Mouse (Mus musculus) cerebral cortex, adult 2 months (tissue): Measurements from ENCODE around the gene Batf3.

ENCODE experiments used
- WGBS: fragments of 180-500 bp; shearing (Covaris S2); methylation state at CpG from one replicate; pipeline ENCODE4 v1.1.7; 2018; 5-methylcytosine and 5-hydroxymethylcytosine counted together

Batf3 gene

DNA sequence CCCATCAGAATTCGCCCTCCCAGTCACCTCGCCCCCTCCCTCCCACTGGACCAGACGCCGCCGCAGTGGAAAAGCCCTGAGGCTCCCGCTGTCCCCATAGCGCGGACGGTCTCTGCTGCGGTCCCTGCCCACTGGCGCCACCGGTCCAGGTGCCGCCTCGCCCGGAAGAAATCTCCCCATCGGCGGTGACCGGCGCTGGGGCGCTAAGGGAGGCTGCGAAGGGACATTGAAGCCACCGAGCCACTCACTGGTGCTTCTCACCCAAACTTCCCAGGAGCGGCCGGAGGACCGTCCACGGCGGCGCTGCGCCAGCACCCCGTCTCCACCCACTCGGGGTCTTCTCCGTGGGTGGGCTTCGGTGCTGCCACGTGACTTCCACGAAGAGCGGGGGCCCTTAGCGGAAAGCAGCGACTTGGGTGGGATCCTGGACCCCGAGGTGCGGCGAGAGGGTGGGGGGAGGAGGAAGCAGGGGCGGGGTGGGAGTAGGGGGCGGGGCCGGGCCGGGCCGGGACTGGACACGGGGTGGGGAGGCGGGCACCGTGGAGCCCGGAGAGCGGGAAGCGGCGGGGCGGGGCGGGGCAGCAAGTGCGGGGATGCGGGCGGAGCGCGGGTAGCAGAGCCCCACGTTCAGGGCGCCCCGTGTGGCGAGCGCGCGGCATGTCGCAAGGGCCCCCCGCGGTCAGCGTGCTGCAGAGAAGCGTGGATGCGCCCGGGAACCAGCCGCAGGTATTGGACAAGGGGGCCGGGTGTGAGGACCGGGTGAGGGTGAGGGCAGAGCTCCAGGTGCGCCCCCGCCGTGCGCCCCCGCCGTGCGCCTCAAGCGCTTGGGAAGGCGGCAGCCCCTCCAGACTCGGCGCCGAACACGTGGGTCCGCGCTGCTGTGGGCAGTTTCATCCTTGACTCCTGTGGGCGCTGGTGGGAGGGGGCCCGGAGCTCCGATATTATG lies at the start of gene Batf3:
Gene Batf3, plus strand, starts transcription at position 46 of the 946 bp plus-strand sequence.
- WGBS: under 1% methylated on average over 73 of the region's 95 CpGs

DNA sequence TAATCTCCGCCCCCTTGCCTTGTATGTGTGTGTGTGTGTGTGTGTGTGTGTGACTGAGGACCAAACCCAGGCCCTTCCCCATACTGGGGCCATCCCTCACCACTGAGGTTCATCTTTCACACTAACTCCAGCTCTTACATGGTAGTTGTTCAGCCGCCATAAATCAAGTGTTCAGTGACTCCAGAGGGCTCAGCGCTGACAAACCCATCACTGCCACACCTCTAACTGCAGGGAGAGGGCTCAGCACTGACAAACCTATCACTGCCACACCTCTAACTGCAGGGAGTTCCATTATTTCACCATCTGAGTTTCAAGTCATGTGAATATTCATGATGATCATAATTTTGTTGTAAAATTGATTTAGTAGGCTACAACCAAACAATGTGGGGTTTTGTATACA lies 44.1 kb upstream of the Batf3 start:
- 96% methylated on average over 3 of the region's 3 CpGs for WGBS

DNA sequence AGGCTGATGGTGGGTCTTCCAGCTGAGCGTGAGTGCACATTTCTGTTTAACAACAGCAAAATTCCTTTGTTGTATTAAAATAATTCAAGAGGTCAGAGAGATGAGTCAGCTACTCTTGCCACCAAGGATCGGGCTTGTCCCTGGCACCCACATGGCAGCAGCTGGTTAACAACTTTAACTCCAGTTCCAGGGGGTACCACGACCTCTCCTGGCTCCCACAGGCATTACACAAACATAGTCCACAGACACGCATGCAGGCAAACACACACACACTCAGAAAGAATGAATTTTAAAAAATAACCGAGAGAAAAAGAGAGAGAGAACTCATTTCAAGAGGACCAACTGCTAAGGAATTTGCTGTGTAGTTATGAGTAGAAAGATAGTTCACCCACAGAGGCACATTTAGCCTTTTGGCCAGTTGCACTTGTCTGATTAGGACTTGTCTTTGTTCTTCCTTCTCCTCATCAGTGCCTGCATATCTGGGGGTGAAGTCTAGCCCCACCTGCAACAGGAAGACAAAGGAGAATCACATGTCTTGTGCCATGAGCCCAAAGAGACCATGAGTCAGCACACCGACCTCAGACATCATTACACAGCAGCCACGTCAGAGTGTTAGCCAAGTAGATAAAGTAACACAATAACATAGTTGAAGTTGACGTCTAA lies 42.6 kb upstream of the Batf3 start:
- WGBS: 79% methylated on average over 8 of the region's 8 CpGs

DNA sequence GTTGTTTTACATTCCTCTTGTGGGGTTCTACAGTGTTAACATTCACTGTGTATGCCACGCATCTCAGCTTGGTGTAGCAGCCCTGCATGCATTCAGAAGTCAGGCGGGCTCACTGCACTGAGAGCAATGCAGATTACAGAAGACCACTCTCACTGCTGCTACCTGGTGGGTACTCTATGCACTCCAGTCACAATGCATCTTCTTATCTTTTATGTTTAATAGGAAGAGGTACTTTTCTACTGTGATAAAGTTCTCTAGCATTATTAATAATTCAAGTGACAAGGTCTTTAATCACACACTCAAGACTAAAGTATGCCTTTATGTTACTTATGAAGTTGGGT lies 42.1 kb upstream of the Batf3 start:
- 81% methylated on average over 2 of the region's 2 CpGs for WGBS

DNA sequence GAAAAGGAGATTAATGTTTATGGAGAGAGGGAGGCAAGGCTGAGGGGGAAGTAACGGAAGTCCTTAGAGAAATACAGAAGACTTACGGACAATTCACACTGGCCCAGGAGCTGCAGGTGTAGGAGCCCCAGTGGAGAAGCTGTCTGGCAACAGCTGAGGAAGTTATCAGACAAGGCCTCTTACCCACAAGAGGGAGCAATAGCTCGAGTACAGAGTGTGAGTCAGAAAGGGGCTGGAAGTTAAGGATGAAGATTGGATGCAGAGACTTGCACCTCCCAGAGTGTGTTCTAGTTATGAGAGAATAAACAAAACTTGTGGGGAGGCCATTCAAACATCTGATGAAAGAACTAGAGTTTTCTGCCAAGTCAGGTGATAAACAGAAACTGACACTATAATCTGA lies 40.2 kb upstream of the Batf3 start:
- 73% methylated on average over 3 of the region's 3 CpGs for WGBS

DNA sequence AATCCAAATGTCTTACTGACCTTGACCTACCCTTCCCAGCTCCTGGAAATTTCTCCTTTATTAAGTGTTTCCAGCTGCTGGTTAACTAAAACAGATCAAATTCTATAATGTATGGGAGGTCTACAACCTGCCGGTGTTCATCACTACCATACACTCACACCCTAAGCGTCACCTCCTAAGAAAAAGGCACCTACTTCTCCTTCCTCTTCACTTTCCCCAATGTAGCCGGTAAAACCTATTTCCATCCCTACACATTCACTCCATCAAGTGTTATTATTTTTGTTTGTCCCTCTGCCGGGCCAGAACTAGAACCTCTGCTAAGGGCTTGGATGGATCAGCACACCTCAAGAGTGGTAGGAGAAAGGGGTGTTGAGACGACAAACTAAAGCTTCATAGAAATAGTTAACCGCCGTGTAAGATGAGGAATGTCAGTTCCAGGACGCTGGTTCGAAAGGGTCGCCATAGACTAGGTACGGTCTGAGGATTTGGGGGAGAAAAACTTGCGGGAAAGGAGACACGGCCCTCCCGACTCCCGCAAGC lies 35.3 kb upstream of the Batf3 start:
- 2% methylated on average over 15 of the region's 15 CpGs for WGBS

DNA sequence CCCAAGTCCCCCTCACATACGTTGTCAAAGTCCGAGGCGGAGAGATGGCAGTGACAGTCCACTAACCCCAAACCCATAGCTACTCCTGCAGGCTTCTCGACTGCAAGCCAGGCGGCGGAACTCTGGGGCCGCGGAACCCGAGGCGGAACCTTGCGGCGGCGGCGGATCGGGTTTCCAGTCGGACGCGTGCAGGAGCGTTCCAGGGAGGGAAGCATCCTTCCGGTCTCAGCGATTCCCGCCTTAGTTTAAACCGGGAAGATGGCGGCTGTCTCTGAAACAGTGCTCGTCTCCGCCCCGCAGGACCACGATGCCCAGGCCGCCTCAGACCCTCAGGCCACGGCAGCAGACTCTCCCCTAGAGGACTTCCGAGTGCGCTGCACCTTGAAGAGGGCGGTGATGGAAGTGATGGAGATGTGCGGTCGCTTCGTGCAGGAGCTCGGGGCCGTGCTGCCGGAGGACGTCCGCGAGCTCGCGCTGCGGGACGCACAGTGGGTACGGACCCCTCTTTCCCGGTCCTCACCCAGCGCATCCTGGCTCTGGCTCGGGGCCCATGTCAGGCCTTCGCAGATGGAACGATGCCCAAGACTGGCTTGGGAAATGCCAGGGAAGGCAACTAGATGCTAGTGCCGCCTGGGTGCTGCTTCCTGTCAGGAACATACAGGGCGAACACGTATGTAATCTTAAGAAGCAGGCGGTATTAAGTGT lies 34.7 kb upstream of the Batf3 start, which contains the start of the genes Tatdn3 and Nsl1:
Gene Tatdn3, minus strand, starts transcription at position 152 of the 705 bp plus-strand sequence.
Gene Nsl1, plus strand, starts transcription at position 232 of the 705 bp plus-strand sequence.
- under 1% methylated on average over 56 of the region's 56 CpGs for WGBS

DNA sequence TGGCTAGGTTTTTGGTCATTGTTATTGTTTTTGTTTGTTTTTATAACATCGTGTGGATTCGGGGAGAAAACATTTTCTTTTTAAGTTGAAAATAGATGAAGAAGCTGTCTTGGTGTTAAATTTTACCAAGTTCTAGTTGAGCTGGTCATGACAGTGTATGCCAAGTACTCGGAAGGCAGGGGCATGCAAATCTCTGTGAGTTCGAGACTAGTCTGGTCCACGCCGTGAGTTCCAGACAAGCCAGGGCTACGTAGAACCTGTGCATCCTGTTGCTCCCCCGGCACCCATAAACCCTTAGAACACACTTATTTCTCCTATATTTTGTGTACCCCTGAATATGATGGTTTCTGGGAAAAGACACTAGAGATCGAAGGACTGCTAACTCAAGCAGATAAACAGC lies 33.9 kb upstream of the Batf3 start:
- WGBS: 49% methylated on average over 9 of the region's 9 CpGs

DNA sequence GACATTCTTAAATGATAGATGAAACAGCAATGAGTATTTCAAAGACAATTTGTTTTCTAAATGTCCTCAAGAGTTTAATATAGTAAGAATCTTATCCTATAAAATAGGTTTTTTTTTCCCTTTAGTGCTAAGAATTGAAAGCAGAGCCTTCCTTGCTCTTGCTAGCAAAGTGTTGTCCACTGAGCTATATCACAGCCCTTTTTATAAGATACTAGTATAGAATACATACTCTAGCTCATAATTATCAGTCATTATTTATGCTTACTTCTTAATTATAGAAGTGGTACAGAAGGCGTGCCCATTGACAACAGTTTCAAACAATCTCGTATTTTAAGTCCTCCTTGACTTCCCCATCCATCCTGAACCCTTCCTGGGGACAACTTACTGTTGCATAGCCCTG lies 33.1 kb upstream of the Batf3 start:
- 90% methylated on average over 2 of the region's 2 CpGs for WGBS

DNA sequence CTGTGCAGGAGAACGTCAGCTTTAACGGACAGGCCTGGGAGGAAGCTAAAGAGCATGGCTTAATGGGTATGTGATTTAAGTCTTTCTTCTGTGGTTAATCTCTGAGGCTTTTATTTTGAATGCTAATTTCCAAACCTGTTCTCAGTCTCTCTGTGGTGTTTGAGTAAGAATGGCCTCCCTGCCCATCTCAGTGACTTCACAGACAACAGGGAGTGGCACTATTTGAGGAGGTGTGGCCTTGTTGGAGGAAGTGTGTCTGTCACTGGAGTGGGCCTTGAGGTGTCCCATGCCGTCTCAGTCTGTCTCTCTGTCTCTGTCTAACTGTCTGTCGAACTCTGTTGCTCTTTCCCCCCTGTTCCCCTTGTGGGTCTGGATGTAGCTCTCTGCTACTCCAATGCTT lies 32.5 kb upstream of the Batf3 start:
- WGBS: 84% methylated on average over 4 of the region's 4 CpGs

DNA sequence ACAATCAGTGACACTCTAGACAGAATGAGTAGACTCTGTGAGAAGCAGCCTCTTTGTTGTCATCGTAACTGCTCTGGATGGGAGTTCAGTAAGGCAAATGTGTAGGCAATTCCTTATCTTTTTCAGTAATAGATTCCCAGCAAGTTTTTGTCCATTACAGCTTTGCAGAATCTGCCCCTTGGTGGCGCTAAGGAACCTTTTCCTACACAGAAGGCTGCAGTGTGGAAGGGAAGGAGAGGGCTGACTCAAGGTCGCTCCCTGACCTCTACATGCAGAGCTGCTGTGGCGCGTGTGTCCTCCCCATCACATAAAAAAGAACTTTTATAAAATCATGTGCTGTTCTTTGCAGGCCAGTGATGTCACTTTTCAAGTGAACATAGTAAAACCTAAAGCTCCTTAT lies 29.3 kb upstream of the Batf3 start:
- WGBS: 77% methylated on average over 5 of the region's 5 CpGs

DNA sequence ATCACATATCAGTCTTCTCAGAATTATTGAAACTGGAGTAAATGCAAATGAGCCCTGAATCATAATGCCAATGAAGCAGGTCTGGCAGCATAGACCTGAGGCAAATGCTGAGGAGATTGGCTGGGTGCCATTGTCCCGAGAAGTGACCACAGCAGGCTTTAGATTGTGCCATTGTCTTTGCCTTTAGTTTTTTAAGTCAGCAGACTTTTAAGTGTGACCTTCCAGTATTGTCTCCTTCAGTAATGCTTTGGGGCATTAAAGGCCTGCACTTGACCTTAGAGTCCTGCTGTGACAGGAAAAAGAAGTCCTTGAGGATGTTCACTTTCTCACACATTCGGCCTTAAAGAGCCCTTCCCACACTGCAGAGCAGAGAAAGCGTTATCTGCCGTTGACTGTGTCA lies 27.4 kb upstream of the Batf3 start:
- 87% methylated on average over 4 of the region's 4 CpGs for WGBS

DNA sequence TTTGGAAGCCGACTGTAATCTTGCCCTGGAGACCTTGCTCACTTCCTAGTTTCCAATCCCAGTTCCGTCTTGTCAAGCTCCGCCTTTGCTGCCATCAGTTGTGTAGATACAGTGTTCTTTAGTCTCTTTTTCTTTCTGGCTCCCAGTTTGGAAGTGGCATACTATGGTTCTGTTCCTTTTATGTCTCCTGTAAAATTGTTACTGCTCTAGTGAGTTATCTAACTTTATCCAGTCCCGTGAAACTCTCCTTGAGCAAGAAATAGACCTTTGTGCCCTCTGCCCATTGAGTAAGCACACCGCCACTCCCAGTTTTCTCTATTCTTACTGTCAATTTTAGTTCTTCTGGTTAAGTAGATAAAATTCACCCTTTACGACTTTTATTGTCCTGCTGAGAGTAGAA lies 26.0 kb upstream of the Batf3 start:
- WGBS: 90% methylated on average over 6 of the region's 6 CpGs

DNA sequence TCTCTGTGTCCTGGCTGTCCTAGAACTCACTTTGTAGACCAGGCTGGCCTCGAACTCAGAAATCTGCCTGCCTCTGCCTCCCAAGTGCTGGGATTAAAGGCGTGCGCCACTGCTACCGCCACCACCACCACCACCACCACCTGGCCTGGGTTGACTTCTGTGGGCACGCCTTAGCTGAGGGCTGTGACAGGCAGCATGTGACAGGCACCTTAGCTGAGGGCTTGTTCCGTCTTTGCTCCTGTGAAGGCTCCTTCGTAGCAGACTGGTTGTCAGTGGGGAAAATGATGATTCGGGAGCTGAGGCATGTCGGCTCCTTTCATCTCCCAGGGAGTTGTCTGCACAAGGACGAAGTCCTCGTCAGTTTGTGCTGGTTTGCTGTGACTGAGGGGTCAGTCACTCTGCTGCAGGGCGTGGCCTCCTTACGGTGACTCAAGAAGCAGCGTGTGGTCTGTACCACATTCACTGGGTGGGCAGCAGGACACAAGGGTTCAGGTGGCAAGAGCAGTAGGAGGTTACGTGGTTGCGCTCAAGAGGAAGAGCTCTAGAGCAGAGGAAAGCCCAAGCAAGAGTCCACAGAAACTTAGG lies 25.2 kb upstream of the Batf3 start:
- WGBS: 87% methylated on average over 16 of the region's 16 CpGs

DNA sequence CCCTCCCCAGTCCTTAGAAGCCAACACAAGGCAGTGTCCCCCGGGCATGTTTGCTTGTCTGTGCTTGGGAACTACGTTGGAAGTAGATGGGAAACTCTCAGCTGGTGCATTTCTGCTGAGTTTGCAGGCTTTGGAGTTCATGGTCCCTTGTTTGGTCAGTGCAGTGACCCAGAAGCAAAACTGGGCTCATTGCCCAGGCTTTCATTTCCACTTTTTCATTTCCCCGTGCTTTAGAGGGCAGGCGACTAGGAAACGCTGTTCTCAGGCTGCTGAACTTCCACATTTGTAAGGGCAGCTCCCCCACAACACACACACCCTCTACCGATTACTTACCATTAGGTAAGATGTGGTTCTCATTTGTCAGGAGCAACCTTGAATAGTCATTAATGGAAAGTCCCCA lies 24.6 kb upstream of the Batf3 start:
- WGBS: 62% methylated on average over 6 of the region's 6 CpGs

DNA sequence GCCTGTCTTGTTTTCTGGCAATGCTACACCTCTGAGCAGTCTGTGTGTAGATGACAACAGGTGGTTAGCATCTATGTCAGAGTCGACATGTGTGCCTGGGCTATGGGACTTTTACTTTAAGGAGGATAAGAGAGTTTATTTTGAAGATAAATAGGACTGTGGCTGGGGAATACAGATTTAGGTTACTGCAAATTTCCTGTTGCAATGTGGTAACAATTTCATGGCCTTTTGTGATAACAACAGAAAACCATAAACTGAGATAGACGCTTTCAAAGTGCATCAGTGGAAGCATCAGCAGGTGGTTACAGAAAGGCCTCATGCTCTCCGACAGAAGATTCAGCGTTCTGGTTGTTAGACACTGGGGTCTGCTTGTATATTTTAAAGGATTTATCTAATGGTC lies 24.2 kb upstream of the Batf3 start:
- WGBS: 90% methylated on average over 4 of the region's 4 CpGs

DNA sequence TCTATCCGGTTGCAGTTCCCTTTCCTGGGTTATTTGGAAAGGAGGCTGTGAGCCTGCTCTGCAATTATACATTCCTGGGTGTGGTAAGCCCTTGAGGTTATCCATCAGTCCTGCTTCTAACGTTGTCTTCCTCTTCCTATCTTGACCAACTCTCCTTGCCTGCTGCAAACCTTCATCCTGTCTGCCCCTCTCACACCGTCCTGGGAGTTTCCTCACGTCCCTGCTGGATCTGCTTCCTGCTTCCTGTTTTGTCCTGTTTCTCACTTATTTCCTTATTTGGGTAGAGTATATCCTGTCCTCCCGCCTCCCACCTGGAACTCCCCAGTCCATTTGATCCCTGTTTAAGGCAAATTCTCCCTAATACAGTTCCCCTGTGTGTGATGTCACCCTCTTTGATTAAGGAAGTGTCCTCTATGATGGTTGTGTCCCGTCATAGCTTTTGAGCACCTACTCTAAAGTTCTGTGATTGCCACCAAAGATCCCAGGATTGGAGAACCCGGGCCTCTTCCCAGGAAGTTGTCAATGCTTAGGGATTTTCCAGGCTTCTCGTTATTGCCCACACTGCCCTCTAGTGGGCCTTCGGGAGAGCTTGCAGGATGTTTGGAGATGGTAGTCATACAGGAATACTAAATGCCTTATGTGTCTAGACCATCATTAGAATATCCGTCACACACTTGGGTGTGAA lies 22.3 kb upstream of the Batf3 start:
- WGBS: 47% methylated on average over 10 of the region's 10 CpGs

DNA sequence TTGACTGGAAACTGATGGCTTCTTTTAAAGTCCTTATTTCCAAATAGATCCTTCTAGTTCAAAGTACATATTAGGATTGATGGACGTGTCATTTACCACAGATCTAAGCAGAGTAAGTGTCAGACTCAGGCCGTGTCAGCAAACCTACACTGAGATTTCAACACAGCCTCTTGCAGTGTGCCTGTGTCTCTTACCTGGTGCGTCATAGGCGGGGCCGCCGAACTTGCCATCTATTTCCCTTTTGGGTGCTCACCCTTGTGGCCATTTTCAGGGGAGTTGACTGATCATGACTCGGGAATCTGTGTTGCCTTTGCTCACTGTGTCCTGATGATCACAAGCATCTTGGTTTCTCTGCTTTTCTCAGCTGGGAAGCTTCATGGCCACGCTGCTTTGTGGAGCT lies 14.4 kb upstream of the Batf3 start:
- 90% methylated on average over 8 of the region's 8 CpGs for WGBS

DNA sequence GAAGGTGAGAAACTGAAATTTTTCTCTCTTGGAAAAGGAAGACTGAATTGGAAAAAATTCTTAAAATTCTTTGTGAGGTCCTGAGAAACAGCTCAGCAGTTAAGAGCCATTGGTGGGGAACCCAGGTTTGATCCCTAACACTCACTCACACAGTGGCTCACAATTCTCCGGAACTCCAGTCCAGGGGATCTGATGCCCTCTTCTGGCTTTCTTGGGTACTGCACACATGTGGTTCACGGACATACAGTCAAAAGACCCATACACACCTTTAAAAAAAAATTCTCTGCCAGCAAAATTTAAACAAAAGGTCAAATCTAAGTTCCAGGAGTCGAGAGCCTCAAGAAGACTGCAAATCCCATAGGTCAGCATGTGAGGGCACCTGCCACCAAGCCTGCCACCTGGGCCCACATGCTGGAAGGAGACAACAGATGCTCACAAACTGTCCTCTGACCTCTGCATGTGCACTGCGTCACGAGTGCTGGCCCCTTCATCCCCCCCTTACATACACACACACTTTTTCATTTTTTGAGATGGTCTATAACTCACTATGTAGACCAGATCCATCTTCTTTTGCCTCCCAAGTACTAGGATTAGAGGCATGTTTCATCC lies 12.6 kb upstream of the Batf3 start:
- WGBS: 67% methylated on average over 5 of the region's 5 CpGs

DNA sequence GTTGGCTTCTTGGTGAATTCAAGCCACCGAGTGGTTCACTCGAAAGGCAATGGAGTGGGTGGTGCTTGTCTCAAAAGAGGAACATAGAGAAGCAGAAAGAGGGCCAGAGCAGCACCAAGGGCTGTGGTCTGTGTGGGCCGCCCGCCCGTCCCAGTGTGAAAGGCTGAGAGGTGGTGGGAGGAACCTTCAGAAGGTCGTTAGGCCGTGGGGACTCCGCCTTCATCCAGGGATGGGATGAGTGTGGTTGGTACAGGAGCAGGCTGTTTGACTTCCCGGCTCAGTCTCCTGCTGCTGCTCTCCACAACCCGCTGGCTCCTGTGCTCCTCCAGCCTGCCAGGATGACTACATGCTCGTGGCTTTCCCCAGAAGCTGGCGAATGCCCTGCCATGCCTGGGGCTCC lies 12.1 kb upstream of the Batf3 start:
- WGBS: 70% methylated on average over 12 of the region's 12 CpGs
